Mouse (Mus musculus) embryo, embryonic 9.5 days (tissue): ENCODE data around the gene Cnih2.

Experiments used
- DNase-seq: peaks from one replicate; pipeline ENCODE4 v3.0.0-alpha.2; 2017; ENCODE audit errors: extremely low spot score

Cnih2 gene

GRCm38 (mm10) chr19:5098363-5099143 lies at the start of gene Cnih2:
Cnih2 (minus strand) TSS chr19:5098521.
- peak; percentile 81 for DNase-seq

DNA sequence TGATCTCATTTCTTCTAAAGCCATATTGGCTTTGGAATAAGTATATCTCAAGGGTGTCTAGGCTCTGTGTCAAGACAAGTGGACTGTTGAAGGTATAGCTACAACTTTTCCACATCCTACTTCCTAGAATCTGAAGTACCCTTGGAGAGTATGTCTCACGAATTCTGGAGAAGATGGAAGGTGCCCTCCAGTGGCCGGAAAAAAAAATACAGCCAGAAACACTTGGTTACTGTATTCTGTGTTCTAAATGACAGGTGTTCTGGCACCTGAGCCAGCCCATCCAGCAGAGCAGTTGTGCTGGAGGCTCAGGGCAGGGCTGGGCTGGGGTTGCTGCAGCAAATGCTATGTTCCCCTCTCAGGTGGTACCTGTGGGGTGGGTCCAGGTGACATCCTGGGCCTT lies 41.3 kb upstream of the Cnih2 start:
- DNase-seq, result peak; percentile 23

GRCm38 (mm10) chr19:5131237-5131636 lies 32.9 kb upstream of the Cnih2 start:
- DNase-seq, result no peak

DNA sequence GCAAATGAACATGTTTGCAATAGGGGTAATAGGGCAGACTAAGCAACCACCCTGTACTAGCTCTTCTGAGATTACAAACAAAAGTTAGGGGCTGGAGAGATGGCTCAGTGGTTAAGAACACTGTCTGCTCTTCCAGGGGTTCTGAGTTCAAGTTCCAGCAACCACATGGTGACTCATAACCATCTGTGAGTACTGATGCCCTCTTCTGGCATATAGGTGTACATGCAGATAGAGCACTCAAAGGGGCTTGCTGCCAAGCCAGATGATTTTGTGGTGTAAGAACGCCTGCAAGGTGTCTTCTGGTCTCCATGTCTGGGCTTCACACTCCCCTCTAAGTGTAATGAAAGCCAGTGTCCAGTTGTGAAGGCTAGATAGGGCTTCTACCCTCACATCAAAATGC lies 31.4 kb upstream of the Cnih2 start:
- DNase-seq, result no peak

GRCm38 (mm10) chr19:5124055-5124614 lies 25.8 kb upstream of the Cnih2 start:
- DNase-seq, result no peak

GRCm38 (mm10) chr19:5123241-5123640 lies 24.9 kb upstream of the Cnih2 start:
- no peak for DNase-seq

DNA sequence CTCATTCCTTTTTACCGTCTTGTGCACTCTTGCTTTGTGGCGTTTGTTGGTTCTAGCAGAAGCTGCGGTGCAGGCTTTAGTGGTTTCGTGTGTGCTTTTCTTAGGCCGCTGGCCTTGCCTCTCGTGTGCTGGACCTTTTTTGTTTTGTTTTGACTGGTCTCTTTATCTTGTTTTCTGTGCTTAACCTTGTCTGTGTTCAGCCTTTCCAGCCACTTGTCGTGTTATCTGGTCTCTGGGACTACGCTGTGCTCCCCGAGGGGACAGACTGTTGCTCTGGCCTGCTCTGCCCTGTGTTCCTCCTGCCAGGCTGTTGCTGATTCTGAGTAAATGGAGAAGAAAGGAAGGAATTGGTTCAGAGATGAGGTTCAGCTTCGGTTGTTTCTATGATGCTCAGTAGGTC lies 24.2 kb upstream of the Cnih2 start:
- DNase-seq, result no peak

DNA sequence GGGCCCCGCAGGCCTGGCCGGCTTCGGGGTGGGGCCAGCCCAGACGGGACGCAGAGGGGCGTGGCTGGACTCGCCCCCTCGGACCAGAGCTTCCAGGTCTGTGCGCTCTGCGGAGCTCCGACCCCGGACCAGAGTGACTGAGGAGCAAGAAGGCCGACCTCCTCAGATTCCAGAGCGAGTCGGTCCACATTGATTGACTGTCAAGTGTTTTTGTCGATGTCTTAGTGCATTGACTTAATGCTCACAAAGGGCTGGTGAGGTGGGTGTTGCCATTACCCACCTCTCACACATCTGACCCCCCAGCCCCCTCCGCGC lies 20.0 kb upstream of the Cnih2 start, which contains the start of gene Klc2:
Klc2 (minus strand) TSS at position 177 of the 315 bp plus-strand sequence.
- no peak for DNase-seq

- DNase-seq, result peak; percentile 95
Observed at GRCm38 (mm10) chr19:5117494-5118383, 19.4 kb upstream of the Cnih2 start.

DNA sequence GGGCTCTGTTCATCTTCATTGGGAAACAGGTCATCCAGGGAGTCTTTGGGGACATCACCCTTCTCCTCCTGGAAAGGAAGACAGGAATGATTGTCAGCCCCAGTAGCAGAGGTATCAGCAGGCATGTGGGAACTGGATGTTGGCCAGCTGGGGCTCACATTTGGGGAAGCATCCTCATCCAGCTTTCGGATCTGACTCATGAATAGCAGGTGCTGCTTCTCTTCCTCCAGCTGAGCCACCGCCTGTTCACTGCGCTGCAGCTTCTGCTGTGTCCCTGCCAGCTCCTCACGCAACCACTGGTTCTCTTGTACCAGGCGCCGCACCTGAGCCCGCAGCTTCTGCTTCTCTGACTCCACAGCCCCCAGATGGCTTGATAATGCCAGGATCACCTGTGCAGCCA lies 15.5 kb upstream of the Cnih2 start:
- DNase-seq, result no peak

DNA sequence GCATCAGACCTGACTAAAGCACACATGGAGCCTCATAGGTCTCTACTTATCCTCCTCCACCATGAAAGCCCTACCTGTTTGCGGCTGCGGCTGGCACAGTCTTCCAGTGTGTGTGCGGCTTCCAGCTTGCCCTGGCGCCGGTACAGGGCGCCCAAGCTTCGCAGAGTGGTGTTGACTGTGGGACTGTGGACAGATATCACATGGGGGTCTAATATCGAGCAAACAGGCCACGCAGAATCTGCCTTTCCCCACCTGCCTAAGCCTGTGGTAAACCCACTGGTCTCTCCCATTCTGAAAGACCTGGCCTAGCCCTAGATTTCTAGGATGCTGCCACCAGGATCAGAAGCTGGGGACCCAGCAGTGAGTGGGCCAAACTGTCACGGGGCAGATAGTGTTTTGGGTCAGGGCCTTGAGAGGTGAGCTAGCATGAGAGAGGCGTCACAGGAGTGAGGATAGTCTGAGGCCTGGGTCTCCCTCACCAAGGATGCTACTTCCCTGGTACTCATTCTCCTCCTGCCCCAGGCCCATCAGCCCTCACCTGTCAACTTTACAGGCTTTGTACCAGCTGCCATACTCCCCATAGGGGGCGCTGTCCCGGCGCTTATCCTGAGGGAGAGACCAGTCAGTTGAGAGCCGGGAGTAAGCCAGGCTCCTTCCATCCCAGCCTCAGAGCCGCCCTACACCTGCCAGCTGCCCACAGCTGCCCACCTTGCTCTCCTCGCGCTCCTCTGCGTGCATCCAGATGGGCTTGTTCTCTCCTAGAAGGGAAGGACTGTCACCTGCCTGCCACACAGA lies 11.5 kb upstream of the Cnih2 start:
- no peak for DNase-seq

- no peak for DNase-seq
Observed at GRCm38 (mm10) chr19:5108702-5109101, 10.4 kb upstream of the Cnih2 start.

DNA sequence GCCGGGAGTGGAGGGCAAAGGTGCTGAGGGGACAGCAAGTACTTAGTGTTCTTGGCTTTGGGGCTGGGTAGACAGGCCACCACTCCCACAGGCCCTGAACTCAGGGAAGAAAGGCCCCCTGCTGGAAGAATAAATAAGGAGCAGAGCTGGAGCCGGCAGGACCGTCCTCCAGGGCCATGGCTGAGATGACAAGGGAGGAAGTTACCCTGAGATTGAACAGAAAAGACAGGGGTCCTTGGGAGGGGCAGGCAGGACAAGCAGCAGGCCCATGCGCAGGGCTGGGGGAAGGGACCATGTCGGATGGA lies 9.9 kb upstream of the Cnih2 start:
- DNase-seq, result peak; percentile 40

DNA sequence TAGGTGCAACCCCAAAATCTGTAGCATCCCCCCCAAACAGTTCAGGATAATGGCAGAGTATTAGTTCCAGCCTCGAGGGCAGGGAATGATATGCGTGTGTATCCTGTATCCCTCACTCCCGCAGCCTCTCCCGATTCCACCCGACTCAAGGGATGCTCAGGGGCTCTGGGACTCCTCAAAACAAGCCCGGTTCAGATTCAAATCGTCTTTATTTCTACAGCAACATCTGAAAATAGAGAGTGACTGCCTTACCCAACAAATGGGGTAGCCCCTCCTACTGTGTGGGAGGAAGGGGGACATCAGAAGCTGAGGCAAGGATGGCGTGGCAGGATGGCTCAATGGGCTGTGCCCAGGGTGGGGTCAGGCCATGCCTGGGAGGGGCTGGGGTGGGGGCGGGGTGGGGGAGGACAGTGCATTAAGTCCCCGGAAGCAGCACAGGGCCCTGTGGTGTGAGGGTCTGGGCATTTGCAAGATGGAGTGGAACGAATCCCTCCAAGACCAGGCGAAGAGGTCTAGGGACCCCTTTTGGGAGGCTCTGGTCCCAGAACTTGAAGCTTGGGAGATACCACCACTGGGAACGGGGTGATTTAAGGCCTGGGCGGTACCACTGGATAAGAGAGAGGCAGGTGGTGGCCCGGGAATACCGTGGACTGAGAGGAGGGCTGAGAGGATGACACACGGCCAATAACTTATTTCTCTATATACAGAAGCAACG lies 9.4 kb upstream of the Cnih2 start:
- no peak for DNase-seq

DNA sequence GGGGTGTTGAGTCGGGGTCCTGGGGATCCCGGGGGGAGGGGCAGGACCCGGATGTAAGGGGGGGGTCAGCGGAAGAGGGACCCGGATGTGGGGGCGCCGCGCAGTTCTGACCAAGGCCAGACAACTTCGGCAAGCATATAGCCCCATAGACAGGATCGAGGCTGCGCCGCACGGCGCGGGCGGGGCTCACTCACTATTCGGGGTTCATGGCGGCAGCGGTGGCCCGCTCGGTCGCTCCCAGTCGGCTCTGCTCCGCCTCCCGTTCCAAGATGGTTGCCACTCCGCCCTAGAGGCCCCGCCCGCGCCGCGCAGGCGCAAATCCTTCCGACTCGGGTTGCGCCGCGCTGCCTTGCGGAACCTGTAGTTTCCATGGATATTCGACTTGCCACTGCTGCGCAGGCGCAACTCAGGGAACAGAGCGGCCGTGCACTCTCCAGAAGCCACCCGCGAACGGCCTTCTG lies 8.4 kb upstream of the Cnih2 start, which contains the start of gene Rab1b:
Rab1b (minus strand) TSS at position 342 of the 461 bp plus-strand sequence.
- peak; percentile 97 for DNase-seq

DNA sequence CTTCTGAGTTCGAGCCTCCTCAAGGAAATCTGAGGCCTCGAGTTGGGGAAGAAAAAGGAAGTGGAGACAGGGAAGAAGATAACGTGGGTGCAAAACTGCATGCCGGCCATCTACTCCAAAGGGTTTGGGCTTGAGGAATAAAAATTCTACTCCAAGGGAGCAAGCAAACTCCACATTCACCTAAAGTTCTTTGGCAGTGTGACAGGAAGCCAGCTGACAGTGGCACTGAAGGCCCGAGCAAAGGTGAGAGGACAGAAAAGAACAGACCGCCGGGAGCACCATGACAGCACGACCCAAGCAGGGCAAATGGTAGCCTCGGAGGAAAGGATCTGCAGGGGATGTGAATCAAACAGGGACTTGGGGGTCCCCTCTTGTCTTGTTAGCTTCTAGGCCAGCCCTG lies 7.8 kb upstream of the Cnih2 start:
- DNase-seq, result no peak

- peak; percentile 40 for DNase-seq
Observed at GRCm38 (mm10) chr19:5097521-5098362, 579 bp downstream of the Cnih2 start.

DNA sequence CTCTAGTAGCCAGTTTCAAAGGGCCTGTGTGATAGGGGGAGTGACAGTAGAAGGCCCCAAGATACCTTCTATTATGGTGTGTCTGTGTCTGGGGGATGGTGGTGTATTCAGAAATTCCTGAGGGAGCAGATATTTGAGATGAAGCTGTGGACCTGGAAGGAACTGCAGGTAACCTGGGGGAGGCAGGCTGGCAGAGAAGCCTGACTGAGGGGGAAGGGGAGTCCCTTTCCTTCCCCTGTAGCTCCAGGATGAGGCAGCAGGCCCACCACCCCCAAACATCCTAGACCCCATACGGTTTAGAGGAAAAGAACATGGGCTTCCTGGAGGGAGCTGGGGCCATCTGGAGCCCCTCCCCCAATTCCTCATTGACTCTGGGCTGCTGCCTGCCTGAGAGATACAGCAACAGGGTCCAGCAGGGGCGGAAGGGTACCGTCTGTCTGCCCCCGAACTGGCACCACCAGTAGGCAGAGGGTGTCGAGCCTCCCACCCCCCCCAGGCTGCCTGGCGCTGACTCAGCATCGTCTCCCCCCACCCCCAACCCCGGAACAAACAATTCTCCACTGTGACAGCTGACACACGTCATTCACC lies 2.3 kb downstream of the Cnih2 start:
- DNase-seq, result no peak

- no peak for DNase-seq
Observed at GRCm38 (mm10) chr19:5094746-5095417, 3.4 kb downstream of the Cnih2 start.
